Mouse (Mus musculus) hindbrain, embryonic 16.5 days (tissue): ENCODE results near the gene Pakap. TPM values are rescaled to one million over a fixed set of nuclear protein-coding genes. Genes with fewer than 3 reads are reported as not detected.

Source experiments
- ATAC-seq: fragments of 200-750 bp; cut with Nextera tagmentation; 2 replicates; pipeline ENCODE4 v1.8.0; 2017; ENCODE audit warnings: moderate TSS enrichment, moderate library complexity
- H3K27ac ChIP-seq: fragments of 300-500 bp; sonication (generic); 2 replicates; pipeline ENCODE4 v1.5.1; 2014; ENCODE audit warnings: low read depth, mild to moderate bottlenecking, control low read depth, low read length, moderate library complexity
- H3K27me3 ChIP-seq: fragments of 300-500 bp; sonication (generic); replicated peaks from 2 replicates; pipeline ENCODE4 v1.6.1; 2014; ENCODE audit warnings: low read length; ENCODE audit not compliant: control insufficient read depth, insufficient read depth
- H3K36me3 ChIP-seq: fragments of 300-500 bp; sonication (generic); 2 replicates; pipeline ENCODE4 v1.6.1; 2014; ENCODE audit warnings: mild to moderate bottlenecking, low read length, moderate library complexity, mixed read lengths; ENCODE audit not compliant: control insufficient read depth, insufficient read depth
- H3K4me1 ChIP-seq: fragments of 300-500 bp; sonication (generic); 2 replicates; pipeline ENCODE4 v1.6.1; 2014; ENCODE audit warnings: low read depth, low read length; ENCODE audit not compliant: control insufficient read depth, insufficient read depth
- H3K4me2 ChIP-seq: fragments of 300-500 bp; sonication (generic); 2 replicates; pipeline ENCODE4 v1.6.1; 2014; ENCODE audit warnings: mild to moderate bottlenecking, low read length, control low read depth, moderate library complexity
- H3K4me3 ChIP-seq: fragments of 300-500 bp; sonication (generic); 2 replicates; pipeline ENCODE4 v1.5.1; 2014; ENCODE audit warnings: mild to moderate bottlenecking, low read length, control low read depth, moderate library complexity
- H3K9ac ChIP-seq: fragments of 300-500 bp; sonication (generic); 2 replicates; pipeline ENCODE4 v1.6.1; 2014; ENCODE audit warnings: low read depth, mild to moderate bottlenecking, control low read depth, low read length, moderate library complexity
- H3K9me3 ChIP-seq: fragments of 300-500 bp; sonication (generic); 2 replicates; pipeline ENCODE4 v1.6.1; 2014; ENCODE audit warnings: mild to moderate bottlenecking, low read length, moderate library complexity; ENCODE audit not compliant: control insufficient read depth
- WGBS: fragments of 180-500 bp; shearing (Covaris S2); extraction: QIAGEN DNeasy Blood & Tissue Kit; methylation state at CpG from one replicate; pipeline ENCODE4 v1.1.7; 2014; 5-methylcytosine and 5-hydroxymethylcytosine counted together
- polyA plus RNA-seq: library from polyadenylated mRNA; unstranded; fragments of >200 nt; fragmentation: Nextera tagmentation; extraction: Ambion mirVana; gene quantifications from 2 replicates; pipeline ENCODE4 v1.2.1, GENCODE M21; 2015

The Pakap gene
- polyA plus RNA-seq, 1 experiment from 2014 or later = 14.0 TPM

DNA sequence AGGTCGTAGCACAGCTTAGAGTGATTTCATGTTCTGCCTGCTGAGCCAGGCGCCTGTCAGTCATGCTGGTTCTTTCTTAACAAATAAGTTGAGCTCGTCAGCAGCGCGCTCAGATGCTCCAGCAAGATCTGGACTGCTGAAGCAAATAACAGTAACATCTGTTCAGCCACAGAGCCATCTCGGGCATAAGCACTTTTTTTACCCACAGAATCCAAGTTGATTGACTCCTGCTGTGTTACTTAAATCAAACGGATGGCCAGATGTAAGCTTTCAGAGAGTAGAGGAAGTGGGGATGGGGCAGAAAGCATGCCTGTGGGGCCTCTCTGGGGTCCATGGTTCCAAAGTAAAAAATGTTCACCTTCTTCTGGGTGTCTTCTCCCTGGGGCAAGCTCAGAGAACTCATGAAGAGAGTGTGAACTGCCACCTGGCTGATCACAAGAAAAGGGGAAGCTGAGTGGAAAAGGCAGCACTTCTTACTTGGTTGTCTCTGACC is 152.9 kb downstream of the Pakap start:
- no peaks in the 10 kb centered on the region for H3K9me3 ChIP-seq
- H3K4me3 ChIP-seq = no peak overlapping the region
- no peak overlapping the region for H3K9ac ChIP-seq
- H3K4me1 ChIP-seq = peaks cover 2% of the 10 kb centered on the region
- WGBS = 24% methylated on average over 7 of the region's 7 CpGs
- no peak; the same call in 1 of the 2 replicates for ATAC-seq
- H3K36me3 ChIP-seq = no peaks in the 10 kb centered on the region
- no peak overlapping the region for H3K27ac ChIP-seq
- no peaks in the 10 kb centered on the region for H3K27me3 ChIP-seq
- H3K4me2 ChIP-seq = no peak overlapping the region

DNA sequence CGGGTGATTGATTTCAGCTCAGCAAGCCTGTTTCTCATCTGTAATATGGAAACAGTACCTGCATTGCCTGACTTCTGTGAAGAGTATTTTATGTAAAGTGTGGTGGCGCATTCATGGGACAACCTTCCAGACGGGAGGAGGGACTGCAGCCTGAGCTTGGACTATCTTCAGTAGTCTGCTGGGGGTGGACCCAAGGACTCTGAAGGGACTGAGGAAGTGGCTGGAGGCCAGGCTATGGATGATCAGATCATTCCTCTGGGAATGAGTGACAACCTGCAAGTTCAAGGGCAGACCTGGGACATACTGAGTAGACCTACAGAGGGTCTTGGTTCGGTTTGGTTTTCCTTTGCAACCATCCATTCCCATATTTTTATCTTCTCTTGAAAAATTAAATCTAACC is 154.3 kb downstream of the Pakap start:
- no peak for ATAC-seq
- WGBS = 92% methylated on average over 4 of the region's 4 CpGs
- no peak overlapping the region for H3K27ac ChIP-seq

DNA sequence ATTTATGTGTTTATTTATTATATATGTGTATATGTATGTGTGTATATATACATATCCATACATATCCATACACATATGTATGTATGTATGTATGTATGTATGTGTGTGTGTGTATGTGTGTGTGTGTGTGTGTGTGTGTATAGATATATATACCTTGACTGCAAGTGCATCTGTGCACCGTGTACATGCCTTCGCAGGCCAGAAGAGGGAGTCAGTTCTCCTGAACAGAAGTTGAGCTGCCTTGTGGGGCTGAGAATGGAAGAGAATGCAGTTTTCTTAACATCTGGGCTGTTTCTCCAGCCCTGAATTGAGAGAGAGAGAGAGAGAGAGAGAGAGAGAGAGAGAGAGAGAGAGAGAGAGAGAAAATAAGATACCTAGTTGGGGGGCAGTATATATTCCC is 155.7 kb downstream of the Pakap start:
- no peaks in the 10 kb centered on the region for H3K9me3 ChIP-seq
- H3K4me3 ChIP-seq = no peak overlapping the region
- no peak overlapping the region for H3K4me2 ChIP-seq
- 41% methylated on average over 2 of the region's 2 CpGs for WGBS
- no peak for ATAC-seq
- H3K27me3 ChIP-seq = no peaks in the 10 kb centered on the region
- no peak overlapping the region for H3K9ac ChIP-seq
- H3K27ac ChIP-seq = no peak overlapping the region
- no peaks in the 10 kb centered on the region for H3K36me3 ChIP-seq
- H3K4me1 ChIP-seq = no peaks in the 10 kb centered on the region

More for the DNA sequence above, 154.3 kb downstream of the Pakap start:
- no peak overlapping the region for H3K4me3 ChIP-seq
- H3K9ac ChIP-seq = no peak overlapping the region
- H3K36me3 ChIP-seq = no peaks in the 10 kb centered on the region
- H3K4me2 ChIP-seq = no peak overlapping the region
- no peaks in the 10 kb centered on the region for H3K4me1 ChIP-seq
- no peaks in the 10 kb centered on the region for H3K27me3 ChIP-seq
- H3K9me3 ChIP-seq = no peaks in the 10 kb centered on the region

DNA sequence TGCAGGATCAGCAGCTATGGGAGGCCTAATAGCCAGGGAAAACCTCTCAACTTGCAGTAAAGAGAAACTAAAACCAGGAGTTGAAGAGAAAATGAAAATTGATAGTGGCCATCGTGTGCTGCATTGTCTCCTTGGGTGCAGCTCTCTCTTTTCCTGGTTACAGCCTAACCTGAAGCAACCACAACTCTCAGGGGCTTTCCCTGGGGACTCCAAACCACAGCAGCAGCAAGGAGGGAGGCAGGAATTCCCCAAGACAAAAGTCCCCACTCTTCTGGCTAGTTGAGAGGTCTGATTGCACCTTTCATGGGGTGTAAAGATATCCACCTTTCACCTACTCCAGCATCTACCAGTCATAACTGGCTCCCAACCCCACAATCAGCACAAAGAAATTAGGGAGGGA is 157.6 kb downstream of the Pakap start:
- ATAC-seq = no peak
- H3K27me3 ChIP-seq = no peaks in the 10 kb centered on the region
- H3K36me3 ChIP-seq = no peaks in the 10 kb centered on the region
- H3K9me3 ChIP-seq = no peaks in the 10 kb centered on the region
- 90% methylated on average over 1 of the region's 1 CpGs for WGBS
- H3K4me2 ChIP-seq = no peak overlapping the region
- no peak overlapping the region for H3K4me3 ChIP-seq
- H3K4me1 ChIP-seq = no peaks in the 10 kb centered on the region
- H3K27ac ChIP-seq = no peak overlapping the region
- H3K9ac ChIP-seq = no peak overlapping the region

DNA sequence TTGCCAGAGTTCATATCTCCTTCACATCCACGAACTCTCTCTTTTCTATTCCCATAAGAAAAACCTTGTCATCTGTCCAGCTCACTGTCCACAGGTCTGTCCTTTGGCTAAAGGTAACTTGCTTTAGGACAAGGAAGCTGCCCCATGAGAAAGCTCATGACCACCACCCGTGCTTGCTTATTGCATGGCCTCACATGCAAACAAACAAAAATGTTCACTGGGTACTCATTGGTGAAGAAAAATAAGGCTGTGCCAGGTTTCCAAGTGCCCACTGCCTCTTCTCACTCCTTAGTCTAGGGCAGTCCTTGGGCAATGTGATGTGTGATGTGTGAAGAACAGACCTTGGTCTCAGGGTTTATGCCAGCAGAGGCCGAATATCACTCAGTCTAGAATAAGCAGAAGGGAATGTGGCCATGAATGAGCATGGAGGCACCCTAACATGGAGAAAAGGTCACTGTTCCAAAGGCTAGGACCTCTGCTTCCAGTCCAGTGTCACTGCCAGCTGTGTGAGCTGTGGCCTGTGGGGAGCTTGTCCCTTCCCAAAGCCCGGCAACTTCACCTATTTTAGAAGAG is 160.7 kb downstream of the Pakap start:
- Histone ChIP-seq H3K9ac (no peak overlapping the region), H3K9me3 (no peaks in the 10 kb centered on the region), H3K36me3 (no peaks in the 10 kb centered on the region), H3K4me2 (no peak overlapping the region), H3K27ac (no peak overlapping the region), H3K4me3 (no peak overlapping the region), H3K27me3 (no peaks in the 10 kb centered on the region), H3K4me1 (no peaks in the 10 kb centered on the region)
- ATAC-seq = no peak
- WGBS = 90% methylated on average over 4 of the region's 4 CpGs

DNA sequence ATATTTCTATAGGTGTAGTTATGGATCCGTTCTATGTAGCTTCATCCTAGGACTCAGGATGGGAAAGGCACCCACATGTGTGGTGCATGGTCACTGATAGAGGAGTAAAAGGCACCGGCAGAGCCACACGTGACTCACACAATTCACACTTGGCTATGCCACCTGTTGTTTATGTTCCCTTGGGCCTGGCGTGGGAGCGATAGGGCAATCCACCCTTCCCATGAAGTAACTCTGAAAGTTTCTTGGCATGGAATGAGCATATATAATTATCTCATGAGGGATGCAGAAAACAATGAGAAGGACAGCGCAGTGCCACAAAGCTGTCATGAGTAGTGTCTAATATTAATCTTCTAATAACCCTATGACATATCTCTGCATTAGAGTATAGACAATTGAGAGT is 162.1 kb downstream of the Pakap start:
- H3K9me3 ChIP-seq = no peaks in the 10 kb centered on the region
- H3K4me2 ChIP-seq = no peak overlapping the region
- no peak overlapping the region for H3K4me3 ChIP-seq
- ATAC-seq = no peak
- H3K27me3 ChIP-seq = no peaks in the 10 kb centered on the region
- H3K36me3 ChIP-seq = no peaks in the 10 kb centered on the region
- H3K9ac ChIP-seq = no peak overlapping the region
- WGBS = 89% methylated on average over 6 of the region's 6 CpGs
- no peak overlapping the region for H3K27ac ChIP-seq
- H3K4me1 ChIP-seq = no peaks in the 10 kb centered on the region

DNA sequence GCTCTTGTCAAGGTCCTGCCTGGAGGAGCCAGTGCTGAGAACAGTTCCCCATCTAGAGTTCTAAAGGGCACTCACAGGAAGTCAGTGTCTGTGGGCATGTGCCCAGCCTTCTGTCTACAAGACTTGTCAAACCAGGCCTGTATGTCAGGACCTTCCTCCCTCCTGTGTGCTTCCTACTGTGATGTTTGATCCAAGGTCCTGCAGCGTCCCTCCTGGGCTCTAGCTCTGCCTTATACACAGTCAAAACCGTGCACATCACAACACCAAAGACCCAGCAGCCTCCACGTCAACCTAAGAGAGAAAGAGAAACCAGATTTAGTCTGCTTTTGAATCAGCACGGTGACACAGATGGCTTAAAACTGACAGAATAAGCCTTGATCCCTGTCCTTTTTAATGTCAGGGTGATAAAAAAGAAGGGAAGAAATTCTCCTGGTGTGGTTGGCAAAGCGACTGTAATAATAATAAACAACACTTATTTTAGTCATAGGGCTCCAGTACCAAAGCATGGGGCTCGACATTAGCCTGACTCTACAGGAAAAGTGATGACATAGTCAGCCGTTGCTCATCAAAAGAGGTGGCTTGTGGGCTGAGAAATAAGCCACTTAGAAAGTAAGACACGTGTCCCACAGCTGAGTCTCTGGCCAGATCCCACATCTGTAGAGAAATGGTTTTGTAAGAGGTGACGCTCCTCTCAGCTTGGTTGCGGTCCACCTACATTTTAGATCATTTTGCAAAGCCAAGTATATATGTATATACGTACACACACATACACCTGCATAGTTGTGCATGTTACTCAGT is 163.0 kb downstream of the Pakap start:
- 84% methylated on average over 11 of the region's 11 CpGs for WGBS
- no peak for ATAC-seq

DNA sequence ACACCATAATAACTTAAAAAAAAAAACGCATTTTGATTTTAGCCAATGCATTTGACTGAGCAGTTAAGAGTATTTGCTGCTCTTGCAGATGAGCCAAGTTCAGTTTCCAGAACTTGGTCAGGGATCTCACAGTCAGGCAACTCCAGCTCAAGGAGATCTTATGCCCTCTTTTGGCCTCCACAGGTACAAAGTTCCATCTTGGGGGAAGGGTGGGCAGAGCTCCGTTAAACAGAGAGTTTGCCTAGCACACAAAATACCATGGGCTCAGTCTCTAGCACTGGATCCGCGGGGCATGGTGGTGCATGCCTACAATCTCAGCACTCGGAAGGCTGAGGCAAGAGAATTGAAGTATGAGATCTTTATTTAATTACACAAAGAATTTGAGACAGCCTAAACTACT is 164.4 kb downstream of the Pakap start:
- 82% methylated on average over 5 of the region's 5 CpGs for WGBS
- ATAC-seq = no peak
- Histone ChIP-seq H3K4me1 (no peaks in the 10 kb centered on the region), H3K4me3 (no peak overlapping the region), H3K4me2 (no peak overlapping the region), H3K9me3 (no peaks in the 10 kb centered on the region), H3K27ac (no peak overlapping the region), H3K36me3 (no peaks in the 10 kb centered on the region), H3K9ac (no peak overlapping the region), H3K27me3 (no peaks in the 10 kb centered on the region)

More for the DNA sequence above, 163.0 kb downstream of the Pakap start:
- Histone ChIP-seq H3K27me3 (no peaks in the 10 kb centered on the region), H3K4me1 (no peaks in the 10 kb centered on the region), H3K4me2 (no peak overlapping the region), H3K9ac (no peak overlapping the region), H3K36me3 (no peaks in the 10 kb centered on the region), H3K4me3 (no peak overlapping the region), H3K9me3 (no peaks in the 10 kb centered on the region), H3K27ac (no peak overlapping the region)

DNA sequence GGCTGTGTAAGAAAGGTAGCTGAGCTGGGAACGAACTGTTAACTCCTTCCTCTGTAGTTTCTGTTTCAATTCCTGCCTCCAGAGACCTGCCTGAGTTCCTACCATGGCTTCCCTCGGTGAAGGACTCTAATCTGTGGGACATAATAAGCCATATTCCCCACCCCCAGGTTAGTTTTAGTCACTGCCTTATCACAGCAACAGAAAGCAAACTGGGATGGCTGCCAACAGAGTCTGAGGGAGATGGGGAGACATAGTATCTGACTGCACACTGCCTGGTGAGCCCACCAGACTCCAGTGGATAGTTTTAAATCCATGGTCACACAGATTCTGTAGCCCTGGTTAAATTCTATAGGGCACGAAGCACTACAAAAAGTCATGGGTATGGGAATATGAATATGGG is 165.5 kb downstream of the Pakap start:
- ATAC-seq = no peak
- H3K27me3 ChIP-seq = no peaks in the 10 kb centered on the region
- no peaks in the 10 kb centered on the region for H3K9me3 ChIP-seq
- H3K4me3 ChIP-seq = no peak overlapping the region
- no peak overlapping the region for H3K4me2 ChIP-seq
- H3K4me1 ChIP-seq = no peaks in the 10 kb centered on the region
- no peaks in the 10 kb centered on the region for H3K36me3 ChIP-seq
- WGBS = 78% methylated on average over 3 of the region's 3 CpGs
- H3K27ac ChIP-seq = no peak overlapping the region
- no peak overlapping the region for H3K9ac ChIP-seq
